In genomic region chr14:37134304-37135126, GRCm38 (mm10) we compare ENCODE assay signal across 7 mouse cellular contexts. TPM values are rescaled to one million over a fixed set of nuclear protein-coding genes. Genes with fewer than 3 reads are reported as not detected.
DNase-seq lines count a peak whose midpoint lies in the region; ATAC-seq and TF ChIP-seq lines count a peak whose summit lies in the region.

No protein-coding gene starts in this region.

- DNase-seq in lung, adult 18-20 months, result no peak
- DNase-seq in adipocyte (ENCODE audit: low spot score), result peak; percentile 62
- no peak for DNase-seq in liver, postnatal 0 days
- no peak for DNase-seq in thymus, postnatal 14 days

- no peak for TF ChIP-seq EP300 in liver, postnatal 0 days (IDR thresholded peaks at IDR 0.05; ENCODE audit: low read depth)

- WGBS in lung, embryonic 15.5 days, result 1% methylated on average over 40 of the region's 40 CpGs
- 2% methylated on average over 36 of the region's 40 CpGs for WGBS in forebrain, embryonic 16.5 days
- WGBS in liver, postnatal 0 days (ENCODE audit: insufficient replicate concordance), result 2% methylated on average over 40 of the region's 40 CpGs
- WGBS in stomach, embryonic 15.5 days, result 1% methylated on average over 40 of the region's 40 CpGs

- peaks cover 23% of the 10 kb centered on the region for H3K36me3 ChIP-seq in lung, embryonic 15.5 days
- peaks cover 18% of the 10 kb centered on the region for H3K36me3 ChIP-seq in forebrain, embryonic 16.5 days (ENCODE audit: control insufficient read depth, insufficient read depth)
- H3K36me3 ChIP-seq in liver, postnatal 0 days (replicated peaks; ENCODE audit: insufficient read depth, low read length), result peaks cover 31% of the 10 kb centered on the region
- peaks cover 15% of the 10 kb centered on the region for H3K36me3 ChIP-seq in stomach, embryonic 15.5 days

- no peaks in the 10 kb centered on the region for H3K9me3 ChIP-seq in lung, embryonic 15.5 days
- H3K9me3 ChIP-seq in forebrain, embryonic 16.5 days (ENCODE audit: control insufficient read depth, low read length), result no peaks in the 10 kb centered on the region
- no peaks in the 10 kb centered on the region for H3K9me3 ChIP-seq in liver, postnatal 0 days (ENCODE audit: low read length)
- no peaks in the 10 kb centered on the region for H3K9me3 ChIP-seq in stomach, embryonic 15.5 days

- peak overlapping the region; percentile 58 for H3K4me2 ChIP-seq in lung, embryonic 15.5 days
- H3K4me2 ChIP-seq in forebrain, embryonic 16.5 days (ENCODE audit: low read length), result peak overlapping the region; percentile 72
- H3K4me2 ChIP-seq in liver, postnatal 0 days (ENCODE audit: low read depth, low read length), result peak overlapping the region; percentile 75
- peak overlapping the region; percentile 60 for H3K4me2 ChIP-seq in stomach, embryonic 15.5 days

- no peak for TF ChIP-seq CTCF in liver, postnatal 0 days (IDR thresholded peaks at IDR 0.05; ENCODE audit: low read depth)

- peaks cover 6% of the 10 kb centered on the region for H3K4me1 ChIP-seq in lung, embryonic 15.5 days
- peaks cover 3% of the 10 kb centered on the region; the same call in 1 of the 2 replicates for H3K4me1 ChIP-seq in forebrain, embryonic 16.5 days (replicated peaks; ENCODE audit: control insufficient read depth, insufficient read depth, low read length)
- peaks cover 4% of the 10 kb centered on the region for H3K4me1 ChIP-seq in liver, postnatal 0 days (ENCODE audit: insufficient read depth)
- no peaks in the 10 kb centered on the region for H3K4me1 ChIP-seq in stomach, embryonic 15.5 days

- H3K9ac ChIP-seq in lung, embryonic 15.5 days, result peak overlapping the region; percentile 75
- peak overlapping the region; percentile 88 for H3K9ac ChIP-seq in forebrain, embryonic 16.5 days (replicated peaks; ENCODE audit: low read depth, low read length)
- H3K9ac ChIP-seq in liver, postnatal 0 days (replicated peaks), result peak overlapping the region; percentile 82
- peak overlapping the region; percentile 68 for H3K9ac ChIP-seq in stomach, embryonic 15.5 days

- peak overlapping the region; percentile 75 for H3K4me3 ChIP-seq in lung, embryonic 15.5 days
- peak overlapping the region; percentile 83 for H3K4me3 ChIP-seq in forebrain, embryonic 16.5 days (replicated peaks; ENCODE audit: low read length)
- peak overlapping the region; percentile 83 for H3K4me3 ChIP-seq in liver, postnatal 0 days (ENCODE audit: low read depth, low read length)
- peak overlapping the region; percentile 71 for H3K4me3 ChIP-seq in stomach, embryonic 15.5 days (replicated peaks)

- H3K27me3 ChIP-seq in lung, embryonic 15.5 days, result no peaks in the 10 kb centered on the region
- H3K27me3 ChIP-seq in forebrain, embryonic 16.5 days (replicated peaks; ENCODE audit: control insufficient read depth, insufficient read depth, low read length), result no peaks in the 10 kb centered on the region
- H3K27me3 ChIP-seq in liver, postnatal 0 days (ENCODE audit: insufficient read depth, low read length), result no peaks in the 10 kb centered on the region
- no peaks in the 10 kb centered on the region for H3K27me3 ChIP-seq in stomach, embryonic 15.5 days (replicated peaks)

- H3K27ac ChIP-seq in lung, embryonic 15.5 days, result peak overlapping the region; percentile 78
- H3K27ac ChIP-seq in forebrain, embryonic 16.5 days (ENCODE audit: low read length), result peak overlapping the region; percentile 54
- H3K27ac ChIP-seq in liver, postnatal 0 days (ENCODE audit: low read depth), result peak overlapping the region; percentile 90
- H3K27ac ChIP-seq in stomach, embryonic 15.5 days, result peak overlapping the region; percentile 90

- peak; percentile 28; the same call in 1 of the 2 replicates for ATAC-seq in lung, embryonic 15.5 days (ENCODE audit: borderline replicate concordance, extremely low read depth, low FRiP score, low TSS enrichment)
- ATAC-seq in forebrain, embryonic 16.5 days, result no peak
- ATAC-seq in liver, postnatal 0 days, result peak; percentile 52
- peak; percentile 1; the same call in 1 of the 2 replicates for ATAC-seq in stomach, embryonic 15.5 days (ENCODE audit: insufficient read depth, low FRiP score, low read depth)

RNA-seq across cellular contexts. Expression of gene Ghitm, which starts 0.6 kb away (rescaled TPM):
- polyA plus RNA-seq in lung, embryonic 15.5 days (2015; fragmentation: Nextera tagmentation; extraction: Ambion mirVana), result 224 and 227 TPM in 2 replicates
- polyA plus RNA-seq in forebrain, embryonic 16.5 days (2015; fragmentation: Nextera tagmentation; extraction: Ambion mirVana), result 188 and 221 TPM in 2 replicates
- polyA plus RNA-seq in liver, postnatal 0 days (2015; fragmentation: Nextera tagmentation; extraction: Ambion mirVana), result 185 and 210 TPM in 2 replicates
- 221 and 233 TPM in 2 replicates for polyA plus RNA-seq in stomach, embryonic 15.5 days (2015; fragmentation: Nextera tagmentation; extraction: Ambion mirVana)

RNA-seq across cellular contexts. Expression of gene 2610528A11Rik, which starts 20.7 kb away (rescaled TPM):
- polyA plus RNA-seq in lung, embryonic 15.5 days (2015; fragmentation: Nextera tagmentation; extraction: Ambion mirVana), result 0.82 and 1.4 TPM in 2 replicates
- polyA plus RNA-seq in forebrain, embryonic 16.5 days (2015; fragmentation: Nextera tagmentation; extraction: Ambion mirVana), result 0.37 TPM in 1 of 2 replicates, not detected in the other
- polyA plus RNA-seq in liver, postnatal 0 days (2015; fragmentation: Nextera tagmentation; extraction: Ambion mirVana), result 0.25 and 0.43 TPM in 2 replicates
- polyA plus RNA-seq in stomach, embryonic 15.5 days (2015; fragmentation: Nextera tagmentation; extraction: Ambion mirVana), result 8.6 and 12.5 TPM in 2 replicates

RNA-seq across cellular contexts. Expression of gene Cdhr1, which starts 36.4 kb away (rescaled TPM):
- polyA plus RNA-seq in lung, embryonic 15.5 days (2015; fragmentation: Nextera tagmentation; extraction: Ambion mirVana), result 0.06 and 0.11 TPM in 2 replicates
- 3.7 and 5.2 TPM in 2 replicates for polyA plus RNA-seq in forebrain, embryonic 16.5 days (2015; fragmentation: Nextera tagmentation; extraction: Ambion mirVana)
- not detected in 2 replicates for polyA plus RNA-seq in liver, postnatal 0 days (2015; fragmentation: Nextera tagmentation; extraction: Ambion mirVana)
- polyA plus RNA-seq in stomach, embryonic 15.5 days (2015; fragmentation: Nextera tagmentation; extraction: Ambion mirVana), result 0.18 and 0.32 TPM in 2 replicates
